Mouse (Mus musculus) lung, embryonic 16.5 days (tissue): ENCODE measurements around the gene Deaf1. TPM values are rescaled to one million over a fixed set of nuclear protein-coding genes. Genes with fewer than 3 reads are reported as not detected.

Experiments used
- ATAC-seq: fragments of 200-750 bp; cut with Nextera tagmentation; 2 replicates; pipeline ENCODE4 v1.8.0; 2017; ENCODE audit warnings: low read depth, mild to moderate bottlenecking, moderate library complexity
- H3K27ac ChIP-seq: fragments of 300-500 bp; sonication (generic); 2 replicates; pipeline ENCODE4 v1.5.1; 2014; ENCODE audit warnings: mild to moderate bottlenecking, control low read depth, low read length
- H3K27me3 ChIP-seq: fragments of 300-500 bp; sonication (generic); 2 replicates; pipeline ENCODE4 v1.6.1; 2014; ENCODE audit warnings: low read depth, low read length, mixed read lengths; ENCODE audit not compliant: control insufficient read depth, insufficient read depth
- H3K36me3 ChIP-seq: fragments of 300-500 bp; sonication (generic); 2 replicates; pipeline ENCODE4 v1.6.1; 2014; ENCODE audit warnings: low read length; ENCODE audit not compliant: control insufficient read depth, insufficient read depth
- H3K4me1 ChIP-seq: fragments of 300-500 bp; sonication (generic); replicated peaks from 2 replicates; pipeline ENCODE4 v1.6.1; 2014; ENCODE audit warnings: low read length, mixed read lengths; ENCODE audit not compliant: control insufficient read depth, insufficient read depth
- H3K4me2 ChIP-seq: fragments of 300-500 bp; sonication (generic); 2 replicates; pipeline ENCODE4 v1.6.1; 2014; ENCODE audit warnings: low read depth, low read length, control low read depth
- H3K4me3 ChIP-seq: fragments of 300-500 bp; sonication (generic); 2 replicates; pipeline ENCODE4 v1.5.1; 2014; ENCODE audit warnings: mild to moderate bottlenecking, low read length, control low read depth
- H3K9ac ChIP-seq: fragments of 300-500 bp; sonication (generic); 2 replicates; pipeline ENCODE4 v1.6.1; 2014; ENCODE audit warnings: low read length, control low read depth
- H3K9me3 ChIP-seq: fragments of 300-500 bp; sonication (generic); 2 replicates; pipeline ENCODE4 v1.6.1; 2016; ENCODE audit warnings: low read length; ENCODE audit not compliant: control insufficient read depth
- WGBS: fragments of 180-500 bp; shearing (Covaris S2); extraction: QIAGEN DNeasy Blood & Tissue Kit; methylation state at CpG from one replicate; pipeline ENCODE4 v1.1.7; 2014; 5-methylcytosine and 5-hydroxymethylcytosine counted together
- polyA plus RNA-seq: library from polyadenylated mRNA; unstranded; fragments of >200 nt; fragmentation: Nextera tagmentation; extraction: Ambion mirVana; gene quantifications from 2 replicates; pipeline ENCODE4 v1.2.1, GENCODE M21; 2015

Gene Deaf1
- polyA plus RNA-seq, 1 experiment from 2014 or later, result 52.7 TPM

DNA sequence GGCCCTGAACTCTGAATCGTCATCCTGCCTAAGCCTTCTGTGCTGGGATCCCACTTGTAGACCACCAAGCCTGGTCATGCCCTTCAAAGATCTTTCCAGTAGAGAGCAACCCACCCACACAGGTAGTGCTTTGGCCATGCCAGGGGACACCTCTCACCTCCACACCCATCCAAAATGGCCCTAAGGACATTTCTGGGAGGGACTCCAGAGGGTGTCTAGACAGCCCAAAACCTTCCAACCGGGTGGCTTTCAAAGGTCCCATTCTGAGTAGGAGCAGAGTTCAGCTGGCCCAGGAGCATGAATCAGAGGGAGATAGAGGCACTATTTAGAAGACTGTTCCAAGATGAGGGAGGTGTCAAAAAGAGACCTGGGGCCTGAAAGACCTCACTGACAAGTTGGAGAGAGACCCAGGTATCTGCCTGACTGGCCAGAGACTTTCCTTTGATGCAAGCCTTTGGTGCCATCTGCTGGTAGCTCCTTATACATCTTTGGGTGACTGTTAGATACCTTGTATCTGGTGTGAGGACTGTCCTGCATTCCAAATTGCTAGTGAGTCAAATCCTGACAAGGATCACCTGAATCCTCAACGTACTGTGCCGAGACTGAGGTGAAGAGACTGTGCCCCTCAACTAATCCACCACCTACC lies 35.7 kb upstream of the Deaf1 start:
- Histone ChIP-seq H3K36me3 (no peaks in the 10 kb centered on the region), H3K27ac (no peak overlapping the region), H3K9me3 (no peaks in the 10 kb centered on the region), H3K9ac (no peak overlapping the region), H3K4me2 (no peak overlapping the region), H3K27me3 (peaks cover 3% of the 10 kb centered on the region; the same call in 1 of the 2 replicates), H3K4me3 (no peak overlapping the region), H3K4me1 (peaks cover 5% of the 10 kb centered on the region)
- WGBS, result 48% methylated on average over 4 of the region's 4 CpGs
- ATAC-seq, result peak; percentile 67

DNA sequence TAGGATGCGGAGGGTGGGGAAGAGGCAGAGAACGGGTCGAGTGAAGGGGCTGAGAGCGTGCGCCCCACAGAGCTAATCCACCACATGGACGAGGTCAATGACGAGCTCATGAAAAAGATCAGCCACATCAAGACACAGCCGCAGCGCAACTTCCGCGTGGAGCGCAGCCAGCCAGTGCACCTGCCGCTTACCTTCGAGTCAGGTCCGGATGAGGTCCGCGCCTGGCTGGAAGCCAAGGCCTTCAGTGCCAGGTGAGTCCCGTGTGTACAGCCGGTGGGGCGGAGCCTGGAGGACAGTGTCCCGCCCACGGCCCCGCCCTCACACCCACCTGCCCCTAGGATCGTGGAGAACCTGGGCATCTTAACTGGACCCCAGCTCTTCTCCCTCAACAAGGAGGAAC lies 34.0 kb upstream of the Deaf1 start:
- Histone ChIP-seq H3K4me2 (peak overlapping the region; percentile 40), H3K36me3 (no peaks in the 10 kb centered on the region), H3K9me3 (no peaks in the 10 kb centered on the region), H3K27ac (no peak overlapping the region), H3K4me1 (peaks cover 5% of the 10 kb centered on the region), H3K4me3 (0 out of 2 replicates have a peak overlapping the region, but pooled peaks have one; percentile 6), H3K27me3 (peaks cover 3% of the 10 kb centered on the region; the same call in 1 of the 2 replicates), H3K9ac (peak overlapping the region; percentile 26; the same call in 1 of the 2 replicates)
- peak; percentile 86 for ATAC-seq
- WGBS, result 11% methylated on average over 24 of the region's 24 CpGs

DNA sequence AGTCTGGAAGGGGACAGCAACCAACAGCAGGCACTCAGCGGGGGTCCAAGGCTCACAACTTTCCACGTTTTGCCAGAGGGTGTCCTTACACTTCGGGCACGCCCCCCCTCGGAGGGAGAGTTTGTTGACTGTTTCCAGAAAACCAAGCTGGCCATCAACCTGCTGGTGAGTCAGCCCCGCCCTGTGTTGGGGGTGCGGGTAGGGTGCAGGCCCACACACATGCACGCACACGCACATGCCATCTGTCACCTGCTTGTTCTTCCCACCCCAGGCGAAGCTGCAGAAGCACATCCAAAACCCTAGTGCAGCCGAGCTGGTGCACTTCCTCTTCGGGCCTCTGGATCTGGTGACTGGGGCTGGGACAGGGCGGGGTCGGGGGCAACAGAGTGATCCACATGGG lies 29.5 kb upstream of the Deaf1 start:
- no peak overlapping the region for H3K4me3 ChIP-seq
- no peak overlapping the region for H3K4me2 ChIP-seq
- H3K27me3 ChIP-seq, result peaks cover 3% of the 10 kb centered on the region; the same call in 1 of the 2 replicates
- no peak for ATAC-seq
- H3K4me1 ChIP-seq, result peaks cover 5% of the 10 kb centered on the region
- 68% methylated on average over 14 of the region's 14 CpGs for WGBS
- H3K36me3 ChIP-seq, result no peaks in the 10 kb centered on the region
- H3K9ac ChIP-seq, result no peak overlapping the region
- H3K27ac ChIP-seq, result no peak overlapping the region
- no peaks in the 10 kb centered on the region for H3K9me3 ChIP-seq

DNA sequence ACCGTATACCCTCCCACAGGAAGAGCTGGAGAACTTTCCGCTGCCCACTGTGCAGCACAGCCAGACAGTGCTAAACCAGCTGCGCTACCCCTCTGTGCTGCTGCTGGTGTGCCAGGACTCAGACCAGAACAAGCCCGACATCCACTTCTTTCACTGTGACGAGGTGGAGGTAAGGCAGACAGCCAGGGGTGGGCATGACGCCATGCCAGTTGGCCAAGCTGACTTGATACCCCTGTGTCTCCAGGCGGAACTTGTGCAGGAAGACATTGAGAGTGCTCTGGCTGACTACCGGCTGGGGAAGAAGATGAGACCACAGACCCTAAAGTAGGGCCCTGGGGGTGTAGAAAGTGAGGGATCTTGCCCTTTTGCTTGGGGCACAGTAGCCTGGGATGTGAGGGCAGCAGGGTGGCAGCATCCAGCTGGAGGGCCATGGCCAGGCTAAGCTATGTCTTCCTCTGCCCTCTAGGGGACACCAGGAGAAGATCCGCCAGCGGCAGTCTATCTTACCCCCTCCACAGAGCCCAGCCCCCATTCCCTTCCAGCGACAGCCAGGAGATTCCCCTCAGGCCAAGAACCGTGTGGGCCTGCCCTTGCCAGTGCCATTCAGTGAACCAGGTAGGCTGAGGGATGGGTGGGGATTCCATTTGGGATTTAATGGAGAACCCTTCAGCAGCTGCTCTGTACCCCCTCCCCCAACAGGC lies 28.3 kb upstream of the Deaf1 start:
- Histone ChIP-seq H3K4me3 (no peak overlapping the region), H3K9ac (no peak overlapping the region), H3K4me2 (no peak overlapping the region), H3K36me3 (no peaks in the 10 kb centered on the region), H3K27ac (no peak overlapping the region), H3K4me1 (no peaks in the 10 kb centered on the region), H3K9me3 (no peaks in the 10 kb centered on the region), H3K27me3 (no peaks in the 10 kb centered on the region)
- ATAC-seq, result peak; percentile 41
- 58% methylated on average over 12 of the region's 12 CpGs for WGBS

DNA sequence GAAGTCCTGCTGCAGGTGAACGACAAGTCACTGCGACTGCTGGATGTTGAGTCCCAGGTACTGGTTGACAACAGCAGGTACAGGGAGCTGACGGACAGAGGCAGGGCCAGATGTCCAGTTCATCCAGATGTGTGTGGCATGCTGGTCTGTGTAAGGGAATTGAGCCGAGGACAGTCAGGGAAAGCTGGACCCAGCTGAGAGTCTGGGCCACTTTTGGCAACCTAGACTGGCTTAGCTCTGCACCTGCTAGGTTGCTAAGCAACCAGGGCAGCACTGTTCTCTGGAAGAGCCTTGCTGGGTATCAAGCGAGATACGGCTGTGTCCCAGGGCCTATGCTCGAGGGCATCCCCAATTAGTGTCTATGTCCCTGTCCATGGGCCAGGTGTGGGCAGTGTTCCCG lies 27.6 kb upstream of the Deaf1 start:
- Histone ChIP-seq H3K36me3 (no peaks in the 10 kb centered on the region), H3K4me3 (no peak overlapping the region), H3K4me2 (no peak overlapping the region), H3K27me3 (no peaks in the 10 kb centered on the region), H3K9me3 (no peaks in the 10 kb centered on the region), H3K9ac (no peak overlapping the region), H3K4me1 (no peaks in the 10 kb centered on the region), H3K27ac (no peak overlapping the region)
- WGBS, result 76% methylated on average over 8 of the region's 8 CpGs
- ATAC-seq, result no peak

DNA sequence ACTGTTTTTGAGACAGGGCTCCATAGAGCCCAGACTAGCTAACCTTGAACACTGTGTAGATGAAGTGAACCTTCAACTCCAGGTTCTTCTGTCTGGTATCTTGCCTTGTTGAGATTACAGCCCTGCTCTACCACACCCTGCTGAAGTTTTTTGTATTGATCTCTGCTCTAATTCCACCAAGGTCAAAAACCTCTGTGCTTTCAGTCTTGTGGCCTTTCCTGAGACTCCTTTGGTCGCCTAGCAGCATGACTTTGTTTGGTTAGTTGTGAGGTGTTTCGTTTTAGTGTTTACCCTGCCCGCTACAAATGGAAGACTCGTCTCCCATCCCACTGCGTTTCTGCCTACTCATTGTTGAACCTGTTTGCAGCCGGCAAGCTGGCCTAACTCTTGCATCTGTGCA lies 23.6 kb upstream of the Deaf1 start:
- H3K9ac ChIP-seq, result no peak overlapping the region
- no peaks in the 10 kb centered on the region for H3K27me3 ChIP-seq
- H3K4me1 ChIP-seq, result no peaks in the 10 kb centered on the region
- ATAC-seq, result no peak
- no peak overlapping the region for H3K4me3 ChIP-seq
- WGBS, result 38% methylated on average over 6 of the region's 6 CpGs
- no peaks in the 10 kb centered on the region for H3K36me3 ChIP-seq
- no peak overlapping the region for H3K4me2 ChIP-seq
- H3K9me3 ChIP-seq, result no peaks in the 10 kb centered on the region
- no peak overlapping the region for H3K27ac ChIP-seq

DNA sequence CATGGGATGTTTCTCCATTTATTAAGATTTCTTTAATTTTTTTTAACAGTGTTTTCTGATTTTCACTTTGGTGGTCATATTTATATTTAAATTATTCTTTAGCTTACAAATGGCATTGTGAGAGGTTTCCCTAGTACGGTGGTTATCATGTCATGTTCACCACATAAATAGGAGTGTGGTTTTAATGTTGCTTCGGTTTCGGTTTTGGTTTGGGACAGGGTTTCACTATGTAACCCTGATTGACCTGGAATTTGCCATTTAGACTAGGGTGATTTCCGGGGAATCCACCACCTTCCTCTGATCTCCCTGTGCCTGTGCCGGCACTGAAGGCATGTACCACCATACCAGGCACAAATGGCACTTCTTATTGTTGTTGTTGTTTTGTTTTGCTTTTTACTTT lies 17.3 kb upstream of the Deaf1 start:
- no peak overlapping the region for H3K4me2 ChIP-seq
- no peaks in the 10 kb centered on the region for H3K27me3 ChIP-seq
- WGBS, result 83% methylated on average over 5 of the region's 5 CpGs
- no peak overlapping the region for H3K27ac ChIP-seq
- H3K36me3 ChIP-seq, result no peaks in the 10 kb centered on the region
- H3K9ac ChIP-seq, result no peak overlapping the region
- no peak overlapping the region for H3K4me3 ChIP-seq
- no peak for ATAC-seq
- no peaks in the 10 kb centered on the region for H3K9me3 ChIP-seq
- peaks cover 4% of the 10 kb centered on the region for H3K4me1 ChIP-seq

DNA sequence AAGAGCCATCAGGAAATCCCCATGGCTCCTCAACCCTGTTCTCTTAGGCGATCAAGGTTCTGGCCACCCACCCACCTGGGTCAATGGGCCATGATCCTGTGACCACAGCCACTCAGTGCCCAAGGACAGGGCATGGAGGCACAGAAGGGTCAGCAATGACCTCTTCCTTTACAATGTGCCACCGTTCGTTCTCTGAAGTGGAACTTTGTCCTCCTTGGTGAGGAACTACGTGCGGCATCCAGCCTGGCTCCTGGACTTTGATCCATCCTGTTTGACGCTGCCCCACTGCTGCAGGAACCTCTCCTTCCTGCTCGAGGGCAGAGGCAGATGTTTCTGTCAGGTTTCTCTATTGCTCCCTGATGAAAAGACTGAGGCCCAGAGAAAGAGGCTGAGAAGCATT lies 16.2 kb upstream of the Deaf1 start:
- 67% methylated on average over 7 of the region's 7 CpGs for WGBS
- no peak overlapping the region for H3K4me2 ChIP-seq
- peaks cover 7% of the 10 kb centered on the region for H3K4me1 ChIP-seq
- H3K36me3 ChIP-seq, result no peaks in the 10 kb centered on the region
- no peak overlapping the region for H3K4me3 ChIP-seq
- H3K9ac ChIP-seq, result no peak overlapping the region
- no peaks in the 10 kb centered on the region for H3K9me3 ChIP-seq
- no peaks in the 10 kb centered on the region for H3K27me3 ChIP-seq
- no peak overlapping the region for H3K27ac ChIP-seq
- ATAC-seq, result no peak

DNA sequence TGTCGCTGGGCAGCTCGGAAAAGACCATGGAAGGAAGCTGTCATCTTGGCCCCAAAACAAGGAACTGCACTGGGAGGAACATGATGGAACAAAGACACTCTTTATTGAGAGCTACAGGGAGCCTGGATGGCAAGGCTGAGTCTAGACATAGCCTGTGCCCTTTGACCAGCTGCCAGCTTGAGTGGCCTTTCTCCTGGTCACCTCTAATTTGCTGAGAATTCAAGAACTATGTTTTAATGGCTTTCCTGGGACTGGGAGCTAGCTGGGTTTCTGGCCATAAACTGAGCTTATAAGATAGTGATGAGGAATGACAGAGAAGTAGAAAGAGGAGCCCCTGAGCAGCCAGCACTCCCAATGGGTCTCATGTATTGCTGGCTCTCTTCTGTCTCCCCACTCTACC lies 15.7 kb upstream of the Deaf1 start:
- no peaks in the 10 kb centered on the region for H3K27me3 ChIP-seq
- no peaks in the 10 kb centered on the region for H3K9me3 ChIP-seq
- H3K4me1 ChIP-seq, result peaks cover 10% of the 10 kb centered on the region
- no peak overlapping the region for H3K27ac ChIP-seq
- H3K4me2 ChIP-seq, result no peak overlapping the region
- no peaks in the 10 kb centered on the region for H3K36me3 ChIP-seq
- 64% methylated on average over 2 of the region's 2 CpGs for WGBS
- no peak overlapping the region for H3K4me3 ChIP-seq
- no peak overlapping the region for H3K9ac ChIP-seq
- no peak for ATAC-seq
